Mouse (Mus musculus) spleen, adult 2 months (tissue): ENCODE data around the gene Fbf1. TPM values are rescaled to one million over a fixed set of nuclear protein-coding genes. Genes with fewer than 3 reads are reported as not detected.

Source experiments
- DNase-seq, 2 experiments: peaks; one replicate each; pipeline versions ENCODE4 v3.0.0 to v3.0.0-alpha.2; 2012 to 2021; ENCODE audit warnings: low spot score in 2 of 2, low read depth in 1 of 2
- H3K27ac ChIP-seq: fragments of 200-500 bp; 2 replicates; pipeline ENCODE4 v1.5.1; 2012; ENCODE audit warnings: low read length, inconsistent platforms; ENCODE audit not compliant: insufficient read depth
- H3K27me3 ChIP-seq: fragments of 200-500 bp; 2 replicates; pipeline ENCODE4 v1.6.1; 2012; ENCODE audit warnings: mild to moderate bottlenecking, moderate library complexity, low read length, inconsistent platforms; ENCODE audit not compliant: control insufficient read depth, insufficient read depth
- H3K36me3 ChIP-seq: fragments of 200-500 bp; 2 replicates; pipeline ENCODE4 v1.6.1; 2012; ENCODE audit warnings: mild to moderate bottlenecking, low read length, inconsistent platforms; ENCODE audit not compliant: control insufficient read depth, insufficient read depth
- H3K4me1 ChIP-seq: fragments of 200-500 bp; 2 replicates; pipeline ENCODE4 v1.6.1; 2011; ENCODE audit warnings: inconsistent platforms; ENCODE audit not compliant: control insufficient read depth, insufficient read depth, insufficient read length
- H3K4me3 ChIP-seq: fragments of 200-500 bp; 2 replicates; pipeline ENCODE4 v1.5.1; 2011; ENCODE audit warnings: mild to moderate bottlenecking, inconsistent platforms; ENCODE audit not compliant: insufficient read depth, insufficient read length; ENCODE audit errors: extremely low read depth
- CTCF ChIP-seq: fragments of 200-500 bp; IDR thresholded peaks from 2 replicates; pipeline ENCODE4 v1.5.1; 2011; ENCODE audit warnings: mild to moderate bottlenecking, inconsistent platforms; ENCODE audit not compliant: insufficient read depth, insufficient read length, insufficient replicate concordance; ENCODE audit errors: extremely low read depth
- POLR2A ChIP-seq: fragments of 200-500 bp; IDR thresholded peaks from 2 replicates; pipeline ENCODE4 v1.6.1; 2011; ENCODE audit warnings: low read depth, low read length, inconsistent platforms
- WGBS: fragments of 180-500 bp; shearing (Covaris S2); methylation state at CpG from one replicate; pipeline ENCODE4 v1.1.7; 2018; 5-methylcytosine and 5-hydroxymethylcytosine counted together
- polyA plus RNA-seq: library from polyadenylated mRNA; depleted of rRNA; stranded (reverse); fragments of >200 nt; gene quantifications from 2 replicates; pipeline ENCODE4 v1.2.3, GENCODE M21; 2012

The Fbf1 gene
- polyA plus RNA-seq, 1 experiment, result 13.3 TPM

DNA sequence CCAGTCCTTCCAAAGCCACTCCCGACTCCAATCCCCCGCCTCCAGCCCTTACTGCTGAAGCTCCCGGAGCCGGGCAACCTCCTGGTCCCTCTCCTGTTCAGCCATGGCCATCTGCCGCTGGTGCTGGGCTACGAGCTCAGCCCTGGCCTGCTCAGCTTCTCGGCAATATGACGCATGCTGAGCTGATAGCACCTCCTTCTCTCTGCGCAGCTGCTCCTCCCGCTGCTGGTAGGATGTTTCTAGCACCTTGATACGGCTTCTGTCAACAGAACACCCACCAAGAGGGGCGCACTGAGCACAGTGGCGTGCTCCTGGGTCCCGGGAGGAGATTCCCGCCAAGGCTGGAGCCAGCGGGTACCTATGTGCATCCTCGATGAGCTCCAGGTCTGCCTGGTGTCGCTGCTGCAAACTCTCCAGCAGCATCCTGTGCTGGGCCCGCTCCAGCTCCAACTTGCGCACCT lies 19.2 kb downstream of the Fbf1 start:
- 93% methylated on average over 20 of the region's 20 CpGs for WGBS
- TF ChIP-seq POLR2A (no peak), CTCF (no peak)
- Histone ChIP-seq H3K36me3 (no peaks in the 10 kb centered on the region; the same call in none of the 2 replicates), H3K27ac (no peak overlapping the region), H3K27me3 (no peaks in the 10 kb centered on the region), H3K4me1 (no peaks in the 10 kb centered on the region), H3K4me3 (no peak overlapping the region)
- no peak for DNase-seq

DNA sequence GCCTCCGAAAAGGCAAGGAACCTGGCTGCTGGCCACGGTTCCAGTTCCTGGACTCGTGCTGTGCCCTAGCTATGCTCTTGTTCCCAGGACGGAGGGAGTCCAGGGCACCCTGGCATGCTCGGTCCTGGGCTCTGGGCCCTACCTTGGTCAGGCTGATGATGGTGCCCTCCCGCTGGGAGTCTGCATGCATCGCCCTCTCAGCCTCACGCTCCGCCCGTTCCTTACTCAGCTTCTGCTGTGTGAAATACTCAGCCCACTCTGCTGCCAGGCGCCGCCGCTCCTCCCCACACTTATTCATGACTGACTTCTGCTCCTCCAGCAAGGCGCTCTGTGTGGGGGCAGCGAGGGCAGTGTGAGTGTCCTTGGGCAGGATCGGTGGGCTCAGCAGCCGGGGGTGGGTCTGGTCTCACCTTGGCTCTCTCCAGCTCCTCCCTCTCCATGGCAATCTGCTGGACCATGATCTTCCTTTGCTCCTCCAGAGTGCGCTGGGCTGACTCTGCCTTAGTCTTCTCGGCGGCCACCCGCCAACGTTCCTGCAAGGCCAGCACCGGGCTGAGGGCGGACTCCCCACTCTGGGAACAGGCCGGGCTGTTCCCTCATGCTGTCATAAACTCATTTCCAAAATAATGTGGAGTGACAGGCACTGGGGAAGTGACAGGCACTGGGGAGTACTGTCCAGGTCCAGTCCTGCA lies 21.5 kb downstream of the Fbf1 start:
- TF ChIP-seq POLR2A, result no peak
- TF ChIP-seq CTCF, result no peak
- no peaks in the 10 kb centered on the region; the same call in none of the 2 replicates for H3K36me3 ChIP-seq
- no peak overlapping the region for H3K4me3 ChIP-seq
- no peak for DNase-seq
- 93% methylated on average over 25 of the region's 25 CpGs for WGBS
- no peaks in the 10 kb centered on the region for H3K27me3 ChIP-seq
- H3K4me1 ChIP-seq, result no peaks in the 10 kb centered on the region
- no peak overlapping the region for H3K27ac ChIP-seq

DNA sequence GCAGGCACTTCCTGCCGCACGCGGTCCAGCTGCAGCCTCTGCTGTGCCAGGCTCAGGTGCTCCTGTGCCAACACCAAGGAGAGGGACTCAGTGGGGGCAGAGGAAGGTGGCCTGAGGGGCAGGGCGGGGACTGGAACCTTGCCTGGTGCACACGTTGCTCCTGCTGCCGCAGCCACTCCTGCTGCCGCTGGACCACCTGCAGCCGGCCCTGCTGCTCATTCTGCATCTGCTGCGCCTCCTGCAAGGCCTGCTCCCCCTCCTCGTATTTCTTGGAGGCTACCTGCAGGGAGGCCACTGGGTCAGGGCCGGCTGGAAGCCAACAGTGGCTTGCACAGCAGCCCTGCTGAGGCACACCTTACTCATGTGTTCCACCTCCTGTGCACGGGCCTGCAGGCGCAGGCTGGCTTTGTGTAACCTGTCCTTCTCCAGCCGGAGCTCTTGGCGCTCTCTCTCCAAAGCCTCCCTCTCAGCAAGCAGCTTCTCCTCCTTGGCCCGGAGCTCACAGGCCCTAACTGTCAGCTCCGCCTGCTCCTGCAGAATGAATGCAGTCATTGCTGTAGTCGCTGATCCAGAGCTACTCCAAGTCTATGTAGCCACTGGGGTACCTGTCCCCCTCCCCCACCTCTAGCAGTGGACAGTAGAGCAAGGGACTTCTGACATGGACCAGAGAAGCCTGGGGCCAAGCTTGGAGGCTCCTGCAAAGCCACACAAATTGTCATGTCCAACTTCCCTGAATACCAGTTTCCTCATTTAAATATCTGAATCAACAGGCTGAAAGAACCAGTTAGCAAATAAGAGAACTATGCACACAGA lies 22.3 kb downstream of the Fbf1 start:
- H3K4me1 ChIP-seq, result no peaks in the 10 kb centered on the region
- no peak overlapping the region for H3K27ac ChIP-seq
- no peak overlapping the region for H3K4me3 ChIP-seq
- no peak for TF ChIP-seq POLR2A
- TF ChIP-seq CTCF, result no peak
- DNase-seq, result no peak
- H3K36me3 ChIP-seq, result no peaks in the 10 kb centered on the region; the same call in 1 of the 2 replicates
- WGBS, result 91% methylated on average over 18 of the region's 18 CpGs
- no peaks in the 10 kb centered on the region for H3K27me3 ChIP-seq

DNA sequence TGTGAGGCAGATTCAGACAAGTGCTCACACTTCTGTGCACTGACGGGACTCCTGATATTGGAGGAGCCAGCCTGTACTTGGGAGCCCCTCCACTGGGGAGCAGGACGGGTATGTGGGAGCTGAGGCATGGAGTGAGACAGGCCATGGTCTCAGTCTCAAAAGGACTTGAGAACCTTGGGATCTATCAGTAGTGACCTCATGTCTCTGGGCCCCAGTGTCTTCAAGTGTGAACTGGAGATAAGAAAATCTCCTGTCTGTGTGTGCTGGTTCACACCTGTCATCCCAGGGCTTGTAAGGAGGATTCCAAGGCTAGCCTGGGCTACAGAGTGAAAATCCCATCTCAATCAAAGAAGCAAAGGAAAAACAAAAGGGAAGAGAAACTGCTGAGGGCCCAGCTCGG lies 24.5 kb downstream of the Fbf1 start:
- no peaks in the 10 kb centered on the region for H3K4me1 ChIP-seq
- no peak overlapping the region for H3K27ac ChIP-seq
- H3K4me3 ChIP-seq, result no peak overlapping the region
- H3K36me3 ChIP-seq, result no peaks in the 10 kb centered on the region; the same call in 1 of the 2 replicates
- H3K27me3 ChIP-seq, result no peaks in the 10 kb centered on the region
- no peak for DNase-seq
- 84% methylated on average over 3 of the region's 3 CpGs for WGBS
- TF ChIP-seq POLR2A (no peak), CTCF (no peak)

DNA sequence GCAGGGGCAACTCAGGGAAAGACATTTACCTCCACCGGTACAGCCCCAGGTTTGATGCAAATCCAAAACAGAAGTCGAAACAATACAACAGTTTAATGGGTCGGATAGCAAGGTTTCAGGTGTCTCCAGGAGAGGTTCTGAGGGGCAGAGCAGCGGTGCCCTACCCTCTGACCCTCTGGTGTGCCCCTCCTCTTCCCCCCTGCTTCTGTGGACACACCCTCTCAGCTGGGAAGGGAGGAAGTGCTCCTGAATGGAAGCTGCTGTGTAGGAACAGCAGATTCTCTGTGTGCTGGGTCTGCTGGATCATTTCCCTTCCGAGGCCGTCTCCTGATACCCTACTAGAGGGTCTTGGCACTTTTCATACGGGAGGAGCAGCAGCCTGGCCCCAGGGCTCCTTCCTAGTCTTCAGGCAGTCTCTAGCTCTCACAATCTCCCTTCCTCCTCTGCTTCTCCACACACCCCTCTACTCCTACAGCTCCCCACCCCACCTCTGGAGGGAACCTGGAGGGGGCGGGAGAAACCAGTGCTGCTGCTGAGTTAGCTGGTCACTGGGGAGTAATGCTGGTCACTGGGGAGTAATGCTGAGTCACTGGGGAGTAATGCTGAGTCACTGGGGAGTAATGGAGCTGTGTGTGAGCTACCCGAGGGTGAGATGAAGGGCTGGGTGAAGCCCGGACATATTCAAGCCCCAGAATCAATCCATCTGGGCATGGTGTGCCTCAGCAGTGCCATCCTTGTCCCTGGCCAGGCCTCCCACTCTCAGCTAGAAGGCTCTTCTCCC lies 25.6 kb downstream of the Fbf1 start:
- Histone ChIP-seq H3K27ac (no peak overlapping the region), H3K36me3 (no peaks in the 10 kb centered on the region; the same call in 1 of the 2 replicates), H3K4me1 (no peaks in the 10 kb centered on the region; the same call in none of the 2 replicates), H3K4me3 (no peak overlapping the region), H3K27me3 (no peaks in the 10 kb centered on the region)
- TF ChIP-seq POLR2A (no peak), CTCF (no peak)
- WGBS, result 81% methylated on average over 10 of the region's 10 CpGs
- DNase-seq, result no peak

DNA sequence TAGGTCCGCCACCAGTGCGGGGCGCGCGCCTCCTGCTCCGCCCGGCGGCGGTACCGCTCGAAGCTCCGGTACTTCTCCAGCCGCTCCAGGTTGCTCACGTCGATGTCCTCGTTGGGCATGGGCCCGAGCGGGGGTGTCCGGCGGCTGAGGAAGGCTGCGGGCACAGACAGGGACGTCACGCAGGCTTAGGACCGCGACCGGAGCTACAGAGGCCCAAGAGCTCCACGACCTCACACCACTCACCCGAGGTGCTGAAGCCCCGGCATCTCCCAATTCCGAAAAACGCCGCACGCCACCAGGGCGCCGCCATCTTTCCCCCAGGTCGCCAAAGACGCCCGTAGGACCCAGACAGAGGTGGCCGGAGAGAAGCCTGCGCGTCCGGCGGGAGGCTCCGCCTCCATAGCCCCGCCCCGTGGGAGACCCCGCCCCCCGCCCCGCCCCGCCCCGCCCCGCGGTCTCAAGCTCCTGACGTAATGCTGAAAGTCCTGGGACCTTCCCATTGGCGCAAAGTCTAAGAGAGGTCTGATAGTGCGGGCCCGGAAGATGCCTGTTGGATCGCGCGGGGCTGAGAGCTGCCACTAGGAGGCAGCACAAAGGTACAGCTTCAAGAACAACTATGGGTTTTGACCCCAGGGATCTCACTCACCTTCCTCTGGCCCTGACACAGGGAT lies 29.4 kb downstream of the Fbf1 start, which contains the start of gene Mrpl38:
Gene Mrpl38, minus strand, starts transcription at position 401 of the 671 bp plus-strand sequence.
- H3K4me1 ChIP-seq, result no peaks in the 10 kb centered on the region; the same call in none of the 2 replicates
- peak; percentile 78; the same call in 1 of the 2 replicates for TF ChIP-seq CTCF
- no peak for TF ChIP-seq POLR2A
- H3K36me3 ChIP-seq, result no peaks in the 10 kb centered on the region
- peak within 1 kb of the TSS; percentile 94 for H3K4me3 ChIP-seq
- no peaks in the 10 kb centered on the region for H3K27me3 ChIP-seq
- peak; percentile 82 to 93 for DNase-seq
- under 1% methylated on average over 60 of the region's 60 CpGs for WGBS
- peak within 1 kb of the TSS; percentile 53; the same call in 1 of the 2 replicates for H3K27ac ChIP-seq
